Mouse (Mus musculus) limb, embryonic 10.5 days (tissue): ENCODE data around the gene Gpd1. TPM values are rescaled to one million over a fixed set of nuclear protein-coding genes. Genes with fewer than 3 reads are reported as not detected.
A peak's percentile ranks its signal among the peaks of the same experiment; 100 is the strongest.

ENCODE experiments used
- DNase-seq: peaks from one replicate; pipeline ENCODE4 v3.0.0-alpha.2; 2017; ENCODE audit warnings: low spot score
- H3K27ac ChIP-seq: fragments of 300-500 bp; sonication (generic); 2 replicates; pipeline ENCODE4 v1.5.1; 2016; ENCODE audit warnings: mild to moderate bottlenecking
- H3K27me3 ChIP-seq: fragments of 300-500 bp; sonication (generic); 2 replicates; pipeline ENCODE4 v1.6.1; 2016; ENCODE audit warnings: low read depth, mild to moderate bottlenecking; ENCODE audit not compliant: poor library complexity, severe bottlenecking
- H3K36me3 ChIP-seq: fragments of 300-500 bp; sonication (generic); 2 replicates; pipeline ENCODE4 v1.6.1; 2016; ENCODE audit warnings: mild to moderate bottlenecking, moderate library complexity
- H3K4me1 ChIP-seq: fragments of 300-500 bp; sonication (generic); 2 replicates; pipeline ENCODE4 v1.6.1; 2016
- H3K4me3 ChIP-seq: fragments of 300-500 bp; sonication (generic); 2 replicates; pipeline ENCODE4 v1.5.1; 2016; ENCODE audit warnings: mild to moderate bottlenecking, moderate library complexity
- H3K9me3 ChIP-seq: fragments of 300-500 bp; sonication (generic); replicated peaks from 2 replicates; pipeline ENCODE4 v1.6.1; 2016; ENCODE audit warnings: mild to moderate bottlenecking
- WGBS: fragments of 180-500 bp; shearing (Covaris S2); methylation state at CpG from one replicate; pipeline ENCODE4 v1.1.7; 2016; 5-methylcytosine and 5-hydroxymethylcytosine counted together
- polyA plus RNA-seq: library from polyadenylated mRNA; unstranded; fragments of >200 nt; fragmentation: Nextera tagmentation; extraction: Ambion mirVana; gene quantifications from 2 replicates; pipeline ENCODE4 v1.2.1, GENCODE M21; 2016

The Gpd1 gene
- polyA plus RNA-seq, 1 experiment from 2014 or later = 0.59 TPM

- H3K9me3 ChIP-seq = no peaks in the 10 kb centered on the region
- H3K27ac ChIP-seq = peak overlapping the region; percentile 12; the same call in 1 of the 2 replicates
- H3K4me3 ChIP-seq = no peak overlapping the region
- DNase-seq = no peak
- H3K4me1 ChIP-seq = peaks cover 27% of the 10 kb centered on the region
- H3K36me3 ChIP-seq = peaks cover 59% of the 10 kb centered on the region
- WGBS = 62% methylated on average over 23 of the region's 23 CpGs
- H3K27me3 ChIP-seq = 0 out of 2 replicates have a peak, but pooled peaks cover 6% of the 10 kb centered on the region
These were observed 13.2 kb upstream of the Gpd1 start for GRCm38 (mm10) chr15:99704041-99704681.

GRCm38 (mm10) chr15:99704881-99705280 lies 12.4 kb upstream of the Gpd1 start:
- Histone ChIP-seq H3K9me3 (no peaks in the 10 kb centered on the region), H3K27me3 (no peaks in the 10 kb centered on the region), H3K4me1 (peaks cover 27% of the 10 kb centered on the region), H3K27ac (peak overlapping the region; percentile 12; the same call in 1 of the 2 replicates), H3K4me3 (no peak overlapping the region), H3K36me3 (peaks cover 66% of the 10 kb centered on the region)
- no peak for DNase-seq
- WGBS = 80% methylated on average over 7 of the region's 7 CpGs

GRCm38 (mm10) chr15:99705440-99706048 lies 11.8 kb upstream of the Gpd1 start, which contains the start of gene Gm17349:
Gene Gm17349 (minus strand): TSS chr15:99705490.
- Histone ChIP-seq H3K4me3 (no peak within 1 kb of the TSS), H3K27ac (peak within 1 kb of the TSS; percentile 12; the same call in 1 of the 2 replicates), H3K4me1 (peaks cover 25% of the 10 kb centered on the region), H3K27me3 (no peaks in the 10 kb centered on the region), H3K36me3 (peaks cover 73% of the 10 kb centered on the region), H3K9me3 (no peaks in the 10 kb centered on the region)
- peak; percentile 66 for DNase-seq
- 70% methylated on average over 11 of the region's 11 CpGs for WGBS

- Histone ChIP-seq H3K27me3 (no peaks in the 10 kb centered on the region), H3K36me3 (peaks cover 97% of the 10 kb centered on the region), H3K27ac (no peak overlapping the region), H3K4me1 (peaks cover 15% of the 10 kb centered on the region), H3K9me3 (no peaks in the 10 kb centered on the region), H3K4me3 (no peak overlapping the region)
- 97% methylated on average over 13 of the region's 13 CpGs for WGBS
- DNase-seq = no peak
These were observed 9.1 kb upstream of the Gpd1 start for GRCm38 (mm10) chr15:99708176-99708575.

GRCm38 (mm10) chr15:99710221-99711190 lies 6.8 kb upstream of the Gpd1 start:
- Histone ChIP-seq H3K36me3 (peaks cover 96% of the 10 kb centered on the region), H3K4me3 (no peak overlapping the region), H3K9me3 (no peaks in the 10 kb centered on the region), H3K4me1 (0 out of 2 replicates have a peak, but pooled peaks cover under 1% of the 10 kb centered on the region), H3K27me3 (no peaks in the 10 kb centered on the region), H3K27ac (no peak overlapping the region)
- WGBS = 93% methylated on average over 10 of the region's 10 CpGs
- DNase-seq = no peak

- Histone ChIP-seq H3K9me3 (no peaks in the 10 kb centered on the region), H3K36me3 (peaks cover 98% of the 10 kb centered on the region), H3K4me3 (no peak overlapping the region), H3K27ac (no peak overlapping the region), H3K27me3 (no peaks in the 10 kb centered on the region), H3K4me1 (peaks cover 10% of the 10 kb centered on the region)
- 77% methylated on average over 3 of the region's 3 CpGs for WGBS
- no peak for DNase-seq
These were observed 5.8 kb upstream of the Gpd1 start for GRCm38 (mm10) chr15:99711491-99711890.

GRCm38 (mm10) chr15:99712666-99713559 lies 4.4 kb upstream of the Gpd1 start:
- no peak for DNase-seq
- Histone ChIP-seq H3K27me3 (no peaks in the 10 kb centered on the region), H3K27ac (no peak overlapping the region), H3K36me3 (peaks cover 95% of the 10 kb centered on the region), H3K4me3 (no peak overlapping the region), H3K4me1 (peaks cover 17% of the 10 kb centered on the region), H3K9me3 (no peaks in the 10 kb centered on the region)
- WGBS = 81% methylated on average over 13 of the region's 13 CpGs

GRCm38 (mm10) chr15:99713569-99713968 lies 3.7 kb upstream of the Gpd1 start:
- Histone ChIP-seq H3K36me3 (peaks cover 95% of the 10 kb centered on the region), H3K27ac (no peak overlapping the region)

GRCm38 (mm10) chr15:99714206-99714605 lies 3.1 kb upstream of the Gpd1 start:
- H3K4me3 ChIP-seq = no peak overlapping the region
- no peak overlapping the region for H3K27ac ChIP-seq
- peaks cover 17% of the 10 kb centered on the region for H3K4me1 ChIP-seq
- H3K36me3 ChIP-seq = peaks cover 90% of the 10 kb centered on the region
- DNase-seq = no peak
- no peaks in the 10 kb centered on the region for H3K27me3 ChIP-seq
- WGBS = 83% methylated on average over 4 of the region's 4 CpGs
- no peaks in the 10 kb centered on the region for H3K9me3 ChIP-seq

More at GRCm38 (mm10) chr15:99713569-99713968, 3.7 kb upstream of the Gpd1 start:
- H3K4me1 ChIP-seq = peaks cover 17% of the 10 kb centered on the region
- DNase-seq = no peak
- H3K27me3 ChIP-seq = no peaks in the 10 kb centered on the region
- no peak overlapping the region for H3K4me3 ChIP-seq
- no peaks in the 10 kb centered on the region for H3K9me3 ChIP-seq
- 97% methylated on average over 3 of the region's 3 CpGs for WGBS

- H3K4me3 ChIP-seq = no peak overlapping the region
- WGBS = 59% methylated on average over 7 of the region's 7 CpGs
- no peaks in the 10 kb centered on the region for H3K9me3 ChIP-seq
- peaks cover 17% of the 10 kb centered on the region for H3K4me1 ChIP-seq
- H3K36me3 ChIP-seq = peaks cover 88% of the 10 kb centered on the region
- peak; percentile 80 for DNase-seq
- no peaks in the 10 kb centered on the region for H3K27me3 ChIP-seq
- H3K27ac ChIP-seq = no peak overlapping the region
These were observed 2.5 kb upstream of the Gpd1 start for GRCm38 (mm10) chr15:99714858-99715257.

GRCm38 (mm10) chr15:99715361-99715865 lies 1.9 kb upstream of the Gpd1 start:
- H3K27me3 ChIP-seq = no peaks in the 10 kb centered on the region
- peaks cover 17% of the 10 kb centered on the region for H3K4me1 ChIP-seq
- H3K27ac ChIP-seq = no peak overlapping the region
- peaks cover 87% of the 10 kb centered on the region for H3K36me3 ChIP-seq
- H3K9me3 ChIP-seq = no peaks in the 10 kb centered on the region
- WGBS = 86% methylated on average over 13 of the region's 13 CpGs
- DNase-seq = no peak
- H3K4me3 ChIP-seq = no peak overlapping the region
